Mouse (Mus musculus) adipocyte (in vitro differentiated cells): ENCODE measurements at regions not wholly inside any gene's neighbourhood (a gene's known extent, or its start where the extent isn't known, plus 50 kb on each side); places are given as distances from the start of the nearest gene placed in this dataset.

Source experiments
- DNase-seq: peaks from one replicate; pipeline ENCODE4 v3.0.0-alpha.2; 2016; ENCODE audit warnings: low spot score

DNA sequence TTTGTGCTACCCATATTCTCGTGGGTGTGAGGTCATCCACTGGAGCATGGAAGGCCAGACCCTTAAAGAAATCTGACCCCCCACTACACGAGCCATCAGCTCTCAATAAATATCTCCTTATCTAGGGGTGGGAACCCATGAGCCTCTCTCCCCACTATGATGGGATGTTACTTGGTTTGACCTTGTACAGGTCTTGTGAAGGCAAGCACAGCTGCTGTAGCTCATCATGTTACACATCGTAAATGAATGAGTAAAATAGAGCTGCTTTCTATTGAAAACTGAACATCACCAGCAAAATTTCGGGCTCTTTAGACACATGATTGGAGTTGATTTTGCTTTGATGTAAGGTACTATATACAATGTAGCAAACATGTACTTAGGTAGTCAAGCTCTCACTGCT lies 414.8 kb upstream of the Frg1 start:
- DNase-seq: no peak

DNA sequence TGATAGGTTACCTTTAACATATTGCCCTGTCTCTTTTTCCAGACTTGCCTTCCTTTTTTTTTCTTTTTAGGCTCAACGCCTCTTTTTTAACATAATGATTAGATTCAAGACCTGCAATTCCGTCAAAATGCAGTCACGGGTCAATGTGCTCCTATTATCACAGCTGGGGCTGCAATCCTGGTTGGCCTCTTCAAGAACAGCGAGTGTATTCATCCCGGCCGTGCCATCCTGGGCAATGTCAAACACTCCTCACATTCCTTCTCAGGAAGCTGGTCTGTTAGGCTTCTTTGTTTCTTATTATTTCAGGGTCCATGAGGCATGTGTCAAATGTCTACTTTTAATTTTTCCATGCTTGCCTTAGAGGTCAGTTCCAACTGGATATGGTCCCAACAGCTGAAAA lies 413.5 kb upstream of the Frg1 start:
- no peak for DNase-seq

GRCm38 (mm10) chr8:41824928-41825327 lies 408.1 kb upstream of the Frg1 start:
- DNase-seq: peak; percentile 49

DNA sequence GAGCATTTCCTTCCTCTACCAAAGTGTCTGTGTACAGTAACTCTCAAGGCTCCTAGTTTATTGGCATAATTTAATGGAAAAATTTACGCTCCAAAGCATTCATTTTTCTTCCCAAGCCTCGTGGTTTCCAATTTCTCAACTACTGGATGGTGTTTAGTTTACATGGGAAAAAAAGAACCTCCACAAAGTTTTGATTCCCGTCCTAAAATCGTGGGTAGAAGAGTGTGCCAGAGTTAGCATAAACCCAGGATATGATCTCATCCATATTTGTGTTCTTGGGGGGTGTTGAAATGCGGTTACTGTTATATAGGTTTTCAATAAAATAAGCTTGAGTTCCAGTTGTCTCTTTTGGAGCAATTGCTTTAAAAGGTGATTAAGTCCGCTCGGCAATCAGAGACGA lies 406.2 kb upstream of the Frg1 start:
- no peak for DNase-seq

DNA sequence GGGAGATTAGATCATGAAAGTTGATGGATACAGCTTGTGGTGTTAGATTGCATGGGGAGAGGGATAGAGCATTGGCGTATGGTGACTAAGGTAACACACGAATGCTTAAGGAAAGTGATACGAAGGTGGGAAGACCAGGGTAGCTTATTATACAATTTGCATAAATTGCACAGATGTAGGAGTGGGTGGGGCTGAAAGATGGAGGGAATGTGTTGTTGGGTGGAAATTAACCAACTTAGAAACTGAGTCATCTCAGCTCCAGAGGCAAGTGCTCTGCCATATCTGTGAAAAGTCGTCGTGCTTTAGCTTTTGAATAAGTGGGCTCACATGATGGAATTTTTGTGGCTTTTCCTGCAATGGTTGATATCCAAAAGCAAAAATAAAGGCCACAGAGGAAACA lies 404.8 kb upstream of the Frg1 start:
- DNase-seq: no peak

- no peak for DNase-seq
Measured at GRCm38 (mm10) chr8:41820605-41821395, 403.9 kb upstream of the Frg1 start.

DNA sequence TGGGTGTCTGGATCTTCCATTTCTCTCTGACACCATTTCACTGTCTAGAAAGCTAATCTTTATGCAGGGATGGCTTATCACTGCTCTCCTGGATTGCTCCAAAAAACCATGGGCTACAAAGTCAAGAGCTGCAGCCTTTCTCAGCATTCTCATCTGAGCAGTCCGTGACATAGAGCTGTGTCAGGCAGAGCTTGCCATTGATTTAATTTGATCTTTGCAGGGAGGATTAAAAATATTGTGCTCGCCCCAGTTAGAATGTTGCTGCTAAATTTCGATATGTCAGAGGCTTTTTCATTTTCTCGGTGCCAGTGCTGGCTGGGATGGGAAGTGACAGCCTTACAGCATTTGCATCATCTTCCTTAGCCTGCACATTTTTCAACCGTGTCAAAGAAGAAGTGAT lies 401.7 kb upstream of the Frg1 start:
- no peak for DNase-seq

DNA sequence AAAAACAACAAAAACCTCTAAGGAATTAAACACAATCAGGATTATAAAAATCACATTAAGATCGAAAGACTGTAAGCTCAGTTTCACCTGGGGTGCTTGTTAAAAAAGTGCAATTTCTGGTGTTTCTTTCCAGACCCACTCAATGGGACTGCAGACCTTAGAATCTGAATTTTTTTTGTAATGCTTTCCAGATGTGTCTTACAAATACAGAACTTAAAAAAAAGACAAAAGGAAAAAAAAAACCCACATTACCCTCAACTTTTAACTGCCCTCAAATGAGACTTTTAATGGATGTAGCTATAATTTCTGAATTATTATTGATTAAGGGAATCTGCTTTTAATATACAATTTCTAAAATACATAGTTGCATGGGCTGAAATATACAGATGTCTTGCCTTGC lies 401.2 kb upstream of the Frg1 start:
- DNase-seq: no peak

DNA sequence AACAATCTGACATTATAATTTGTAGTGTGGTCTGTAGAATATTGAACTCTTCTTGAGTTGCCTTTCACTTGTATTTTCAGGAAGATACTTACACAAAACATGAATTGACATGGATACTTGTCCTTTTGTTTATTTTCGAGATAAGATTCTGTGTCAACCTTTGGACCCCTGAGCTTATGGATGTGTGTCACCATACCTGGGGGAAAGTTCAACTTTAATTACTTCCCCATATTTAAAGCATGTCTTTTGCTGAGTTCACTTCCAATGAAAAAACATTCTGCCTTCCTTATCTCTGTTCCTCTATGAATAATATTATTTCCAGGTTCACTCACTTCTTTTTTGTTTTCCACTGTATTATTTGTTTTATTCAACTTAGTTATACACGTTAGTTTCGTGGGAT lies 398.4 kb upstream of the Frg1 start:
- DNase-seq: no peak

DNA sequence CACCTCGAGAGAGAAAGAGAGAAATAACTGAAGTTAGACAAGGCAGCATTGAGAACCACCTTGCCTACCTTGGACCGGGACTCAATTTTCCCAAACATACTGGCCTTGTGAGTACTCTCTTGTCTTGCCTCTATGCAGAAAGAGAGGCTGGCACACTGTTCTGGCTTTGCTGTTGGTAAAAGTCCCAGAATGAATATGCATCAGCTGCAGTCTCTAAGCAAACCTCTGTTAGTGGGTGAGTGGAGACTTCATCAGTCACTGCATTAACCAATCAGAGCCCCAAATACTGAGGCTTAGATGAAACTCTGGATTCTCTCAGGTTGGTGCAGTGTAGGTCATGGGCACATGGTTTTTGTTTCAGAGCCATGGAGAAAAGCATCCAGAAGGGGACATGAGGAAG lies 378.8 kb upstream of the Frg1 start:
- no peak for DNase-seq

DNA sequence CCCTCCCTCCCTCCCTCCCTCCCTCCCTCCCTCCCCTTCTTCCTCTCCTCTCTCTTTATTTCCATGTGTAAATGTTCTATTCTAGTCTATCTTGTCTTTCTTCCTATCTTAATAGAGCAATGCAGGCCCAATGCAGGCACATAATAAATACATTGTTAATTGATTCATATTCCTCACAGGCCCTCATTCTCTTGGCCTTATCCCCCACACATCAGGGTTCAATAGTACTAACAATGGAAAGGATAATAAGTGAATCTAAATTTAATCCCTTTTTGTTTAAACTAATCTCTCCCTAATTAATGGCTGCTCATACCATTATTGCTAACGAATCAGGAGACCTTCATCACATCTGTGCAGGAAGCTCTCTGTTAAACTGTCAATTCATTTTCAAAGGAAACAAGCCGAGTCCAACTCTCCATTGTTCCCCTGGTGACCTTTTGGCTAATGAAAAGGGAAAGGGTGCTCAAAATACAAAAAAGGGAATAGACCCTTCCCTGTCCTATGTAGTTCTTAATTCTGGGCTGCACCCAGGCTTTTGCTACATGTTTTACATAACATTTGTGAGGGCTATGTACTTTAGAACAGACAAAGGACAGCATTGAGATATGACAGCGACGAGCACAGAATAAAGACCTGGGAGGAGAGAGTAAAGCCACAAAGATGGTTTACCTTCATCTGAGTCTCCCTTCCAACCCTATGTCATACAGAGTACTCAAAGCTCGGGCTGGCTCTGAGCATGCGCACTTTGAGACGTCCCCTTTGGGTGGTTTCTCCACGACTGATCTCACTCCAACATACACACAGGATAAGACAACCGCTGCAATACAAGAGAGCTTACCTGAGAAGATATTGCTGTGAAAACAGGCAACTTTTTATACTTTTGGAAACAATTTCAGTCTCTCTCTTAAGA lies 370.3 kb upstream of the Frg1 start:
- DNase-seq: no peak

GRCm38 (mm10) chr8:41785977-41786376 lies 369.1 kb upstream of the Frg1 start:
- DNase-seq: no peak

GRCm38 (mm10) chr8:41782837-41783236 lies 366.0 kb upstream of the Frg1 start:
- no peak for DNase-seq

- no peak for DNase-seq
Measured at GRCm38 (mm10) chr8:41779459-41779858, 362.6 kb upstream of the Frg1 start.

DNA sequence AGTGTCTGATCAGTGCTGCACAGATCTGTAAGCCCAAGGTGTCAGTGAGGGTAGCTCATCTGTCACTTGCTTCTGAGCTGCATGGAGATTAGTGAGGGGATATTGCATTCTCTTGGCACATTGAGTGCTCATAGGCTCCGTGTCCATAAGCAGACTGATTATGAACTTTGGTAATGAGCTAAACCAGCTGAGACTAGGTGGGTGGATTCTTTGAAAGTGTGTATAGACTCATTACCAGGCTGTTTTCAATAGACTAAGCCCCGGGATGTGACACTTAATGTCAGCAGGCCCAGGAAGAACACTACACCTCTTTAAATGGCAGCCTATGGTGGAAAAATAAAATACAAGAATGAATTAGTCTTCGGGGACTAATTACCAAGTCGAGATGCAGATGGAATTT lies 354.9 kb upstream of the Frg1 start:
- DNase-seq: no peak

- no peak for DNase-seq
Measured at GRCm38 (mm10) chr8:41753481-41753880, 336.6 kb upstream of the Frg1 start.

GRCm38 (mm10) chr8:41752641-41753040 lies 335.8 kb upstream of the Frg1 start:
- DNase-seq: no peak

DNA sequence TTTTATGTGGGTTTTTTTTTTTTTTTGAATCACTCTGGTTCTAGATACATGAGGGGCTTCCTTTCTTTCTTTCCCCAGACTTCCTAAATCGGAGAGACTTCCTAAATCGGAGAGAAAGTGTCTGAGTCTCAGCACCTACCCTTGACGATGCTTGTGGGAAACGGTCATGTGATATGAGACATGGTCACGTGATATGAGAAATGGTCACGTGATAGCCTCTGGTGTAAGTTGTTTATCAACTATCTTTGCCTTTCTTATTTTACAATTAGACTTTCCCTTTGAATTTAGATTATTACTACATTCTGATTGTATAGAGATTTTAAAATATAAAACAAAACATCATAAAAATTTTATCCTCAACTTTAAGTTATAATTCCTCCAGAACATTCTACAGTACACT lies 330.1 kb upstream of the Frg1 start:
- DNase-seq: no peak

DNA sequence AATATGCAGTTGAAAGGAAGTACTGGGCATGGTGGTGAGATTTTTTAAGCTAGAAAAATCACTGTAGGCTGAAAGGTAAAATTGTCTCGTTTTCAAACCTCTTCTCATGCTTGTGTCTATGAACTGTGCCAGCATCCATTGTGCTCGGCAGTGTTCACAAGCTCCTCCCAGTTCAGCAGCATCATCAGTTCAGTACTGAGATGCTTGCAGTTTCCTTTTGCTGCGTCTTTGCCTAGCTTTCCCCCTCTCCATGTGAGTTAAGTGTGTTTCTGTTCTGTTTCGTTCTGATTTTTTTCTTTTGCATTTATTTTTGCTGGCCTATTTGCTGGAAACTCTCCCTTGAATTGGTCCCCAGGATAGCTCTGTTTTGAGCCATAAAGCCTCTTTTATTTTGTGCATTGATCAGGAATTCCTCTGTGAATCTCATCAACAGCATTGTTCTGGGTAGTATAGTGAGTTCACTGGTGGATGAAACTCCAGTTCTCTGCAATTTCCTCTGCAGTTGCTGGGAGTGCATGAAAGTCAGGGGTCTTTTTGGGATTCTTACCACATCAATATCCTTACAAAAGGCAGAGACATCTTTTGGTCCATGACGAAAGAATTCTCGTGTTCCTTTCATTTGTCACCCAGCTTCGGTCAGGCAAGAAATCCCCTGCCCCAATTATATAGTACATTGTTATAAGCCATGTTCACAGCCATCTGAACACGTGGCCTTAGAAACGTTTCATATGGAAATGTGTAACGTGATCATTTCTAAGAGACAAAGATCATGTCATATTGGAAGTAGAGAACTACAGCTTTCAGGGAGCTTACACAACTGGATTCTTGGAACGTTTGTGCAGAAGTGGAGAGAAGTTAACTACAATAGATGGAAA lies 326.2 kb upstream of the Frg1 start:
- DNase-seq: no peak

- no peak for DNase-seq
Measured at GRCm38 (mm10) chr8:41717002-41717401, 300.1 kb upstream of the Frg1 start.

DNA sequence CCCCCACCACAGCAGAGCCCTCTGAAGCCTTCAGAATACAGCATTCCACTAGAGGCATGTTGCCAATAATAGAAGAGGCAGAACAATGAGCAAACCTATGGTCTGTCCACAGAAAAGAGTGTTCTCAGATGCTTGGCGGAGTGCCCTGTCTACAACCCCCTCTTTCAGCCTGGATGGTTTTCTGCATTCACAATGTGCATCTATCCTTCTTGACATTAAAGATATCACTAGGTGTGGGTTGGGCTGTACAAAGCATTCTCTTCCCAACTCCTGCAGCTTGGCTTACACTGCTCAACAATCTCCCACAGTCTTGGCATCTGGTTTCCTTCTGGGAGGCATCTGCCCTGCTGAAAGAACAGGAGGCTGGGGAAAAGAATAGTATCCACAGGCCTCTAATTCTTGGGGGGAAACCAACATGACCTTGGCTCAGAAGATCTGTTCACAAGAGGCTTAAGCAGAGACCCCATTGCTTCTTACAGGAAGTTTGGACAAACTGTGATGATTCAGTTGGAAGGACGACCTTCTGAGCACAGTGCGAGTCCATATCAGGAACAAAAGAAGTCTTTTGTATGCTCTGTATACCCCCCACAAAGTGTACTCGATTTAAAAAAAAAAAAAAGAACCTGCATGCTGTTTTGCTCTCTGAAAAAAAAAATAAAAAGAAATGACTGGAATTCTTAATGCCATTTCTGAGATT lies 296.9 kb upstream of the Frg1 start:
- no peak for DNase-seq
